Mouse (Mus musculus): ENCODE measurements around the gene Slc35b2.

- peak; percentile 34 for TF ChIP-seq CTCF (conservative IDR thresholded peaks at IDR 0.05; ENCODE audit: low read length)
- TF ChIP-seq POU5F1 (IDR thresholded peaks at IDR 0.05; ENCODE audit: borderline replicate concordance, low read length), result no peak
Measured at GRCm38 (mm10) chr17:45593479-45593878, 29.8 kb downstream of the Slc35b2 start.

Data from E14TG2a.4 (cell line).